Mouse (Mus musculus) stomach, embryonic 14.5 days (tissue): ENCODE measurements at regions not wholly inside any gene's neighbourhood (a gene's known extent, or its start where the extent isn't known, plus 50 kb on each side); places are given as distances from the start of the nearest gene placed in this dataset.

Experiments
- ATAC-seq: fragments of 200-750 bp; cut with Nextera tagmentation; 2 replicates; pipeline ENCODE4 v1.8.0; 2017; ENCODE audit warnings: low read depth, moderate TSS enrichment; ENCODE audit not compliant: insufficient number of reproducible peaks, insufficient read depth, low FRiP score
- H3K27ac ChIP-seq: fragments of 300-500 bp; sonication (generic); 2 replicates; pipeline ENCODE4 v1.5.1; 2014; ENCODE audit warnings: mild to moderate bottlenecking, low read length, moderate library complexity, mixed read lengths
- H3K27me3 ChIP-seq: fragments of 300-500 bp; sonication (generic); 2 replicates; pipeline ENCODE4 v1.6.1; 2014; ENCODE audit warnings: low read length, control low read depth, mixed read lengths; ENCODE audit not compliant: control insufficient read depth, insufficient read depth
- H3K36me3 ChIP-seq: fragments of 300-500 bp; sonication (generic); 2 replicates; pipeline ENCODE4 v1.6.1; 2014; ENCODE audit warnings: mild to moderate bottlenecking, control low read depth, low read length, moderate library complexity, mixed read lengths; ENCODE audit not compliant: control insufficient read depth, insufficient read depth
- H3K4me1 ChIP-seq: fragments of 300-500 bp; sonication (generic); 2 replicates; pipeline ENCODE4 v1.6.1; 2014; ENCODE audit warnings: low read length, control low read depth, mixed read lengths; ENCODE audit not compliant: control insufficient read depth, insufficient read depth
- H3K4me2 ChIP-seq: fragments of 300-500 bp; sonication (generic); replicated peaks from 2 replicates; pipeline ENCODE4 v1.6.1; 2014; ENCODE audit warnings: low read depth, low read length, control low read depth
- H3K4me3 ChIP-seq: fragments of 300-500 bp; sonication (generic); 2 replicates; pipeline ENCODE4 v1.5.1; 2014; ENCODE audit warnings: low read depth, low read length, control low read depth
- H3K9ac ChIP-seq: fragments of 300-500 bp; sonication (generic); replicated peaks from 2 replicates; pipeline ENCODE4 v1.6.1; 2014; ENCODE audit warnings: low read depth, mild to moderate bottlenecking, control low read depth, low read length, moderate library complexity, mixed read lengths
- H3K9me3 ChIP-seq: fragments of 300-500 bp; sonication (generic); 2 replicates; pipeline ENCODE4 v1.6.1; 2016; ENCODE audit warnings: low read depth, low read length, control low read depth; ENCODE audit not compliant: control insufficient read depth
- WGBS: fragments of 180-500 bp; shearing (Covaris S2); extraction: QIAGEN DNeasy Blood & Tissue Kit; methylation state at CpG from one replicate; pipeline ENCODE4 v1.1.7; 2014; 5-methylcytosine and 5-hydroxymethylcytosine counted together

GRCm38 (mm10) chr11:7444494-7444893, 230.8 kb upstream of the Igfbp3 start:
- 96% methylated on average over 8 of the region's 8 CpGs for WGBS
- no peak for ATAC-seq

GRCm38 (mm10) chr11:7439276-7439675, 225.6 kb upstream of the Igfbp3 start:
- ATAC-seq = no peak
- no peak overlapping the region for H3K4me3 ChIP-seq
- no peaks in the 10 kb centered on the region for H3K4me1 ChIP-seq
- 58% methylated on average over 3 of the region's 3 CpGs for whole genome bisulfite sequencing
- no peak overlapping the region for H3K9ac ChIP-seq
- H3K27ac ChIP-seq = no peak overlapping the region
- H3K36me3 ChIP-seq = no peaks in the 10 kb centered on the region
- no peaks in the 10 kb centered on the region for H3K9me3 ChIP-seq
- H3K27me3 ChIP-seq = no peaks in the 10 kb centered on the region
- no peak overlapping the region for H3K4me2 ChIP-seq

More at GRCm38 (mm10) chr11:7444494-7444893, 230.8 kb upstream of the Igfbp3 start:
- Histone ChIP-seq H3K27ac (no peak overlapping the region), H3K27me3 (no peaks in the 10 kb centered on the region), H3K4me2 (no peak overlapping the region), H3K4me1 (no peaks in the 10 kb centered on the region), H3K9me3 (no peaks in the 10 kb centered on the region), H3K9ac (no peak overlapping the region), H3K4me3 (no peak overlapping the region), H3K36me3 (no peaks in the 10 kb centered on the region)

GRCm38 (mm10) chr11:7434591-7434990, 220.9 kb upstream of the Igfbp3 start:
- Histone ChIP-seq H3K27ac (no peak overlapping the region), H3K4me3 (no peak overlapping the region), H3K36me3 (no peaks in the 10 kb centered on the region), H3K9me3 (no peaks in the 10 kb centered on the region), H3K27me3 (no peaks in the 10 kb centered on the region), H3K9ac (no peak overlapping the region), H3K4me2 (no peak overlapping the region), H3K4me1 (no peaks in the 10 kb centered on the region)
- 85% methylated on average over 3 of the region's 3 CpGs for WGBS
- no peak for ATAC-seq

- Histone ChIP-seq H3K9me3 (no peaks in the 10 kb centered on the region), H3K4me1 (no peaks in the 10 kb centered on the region), H3K9ac (no peak overlapping the region), H3K4me2 (no peak overlapping the region), H3K36me3 (no peaks in the 10 kb centered on the region), H3K4me3 (no peak overlapping the region), H3K27me3 (no peaks in the 10 kb centered on the region), H3K27ac (no peak overlapping the region)
- WGBS = 77% methylated on average over 4 of the region's 4 CpGs
- ATAC-seq = no peak
These were observed 214.0 kb upstream of the Igfbp3 start for GRCm38 (mm10) chr11:7427771-7428170.

- no peak for ATAC-seq
- WGBS = 88% methylated on average over 1 of the region's 1 CpGs
- Histone ChIP-seq H3K4me1 (no peaks in the 10 kb centered on the region), H3K9ac (no peak overlapping the region), H3K4me2 (no peak overlapping the region), H3K9me3 (no peaks in the 10 kb centered on the region), H3K27me3 (no peaks in the 10 kb centered on the region), H3K4me3 (no peak overlapping the region), H3K27ac (no peak overlapping the region), H3K36me3 (no peaks in the 10 kb centered on the region)
These were observed 211.5 kb upstream of the Igfbp3 start for GRCm38 (mm10) chr11:7425233-7425632.

GRCm38 (mm10) chr11:7424082-7424471, 210.4 kb upstream of the Igfbp3 start:
- Histone ChIP-seq H3K27ac (no peak overlapping the region), H3K9ac (no peak overlapping the region), H3K4me2 (no peak overlapping the region), H3K4me1 (no peaks in the 10 kb centered on the region), H3K4me3 (no peak overlapping the region), H3K27me3 (no peaks in the 10 kb centered on the region), H3K9me3 (no peaks in the 10 kb centered on the region), H3K36me3 (no peaks in the 10 kb centered on the region)
- no peak for ATAC-seq
- WGBS = 45% methylated on average over 5 of the region's 5 CpGs

- Histone ChIP-seq H3K36me3 (no peaks in the 10 kb centered on the region), H3K4me1 (no peaks in the 10 kb centered on the region), H3K4me3 (no peak overlapping the region), H3K9me3 (no peaks in the 10 kb centered on the region), H3K4me2 (no peak overlapping the region), H3K9ac (no peak overlapping the region), H3K27ac (no peak overlapping the region), H3K27me3 (no peaks in the 10 kb centered on the region)
- 18% methylated on average over 13 of the region's 13 CpGs for WGBS
- peak; percentile 76; the same call in 1 of the 2 replicates for ATAC-seq
These were observed 209.8 kb upstream of the Igfbp3 start for GRCm38 (mm10) chr11:7423276-7424081.

- Histone ChIP-seq H3K9ac (no peak overlapping the region), H3K4me3 (no peak overlapping the region), H3K36me3 (no peaks in the 10 kb centered on the region), H3K27me3 (no peaks in the 10 kb centered on the region), H3K4me1 (no peaks in the 10 kb centered on the region), H3K4me2 (no peak overlapping the region), H3K27ac (no peak overlapping the region), H3K9me3 (no peaks in the 10 kb centered on the region)
- 75% methylated on average over 3 of the region's 3 CpGs for WGBS
- no peak for ATAC-seq
These were observed 198.9 kb upstream of the Igfbp3 start for GRCm38 (mm10) chr11:7412631-7413030.

- no peak overlapping the region for H3K4me3 ChIP-seq
- no peak overlapping the region for H3K9ac ChIP-seq
- H3K4me2 ChIP-seq = no peak overlapping the region
- no peak overlapping the region for H3K27ac ChIP-seq
- H3K27me3 ChIP-seq = no peaks in the 10 kb centered on the region
- ATAC-seq = no peak
- no peaks in the 10 kb centered on the region for H3K36me3 ChIP-seq
- H3K4me1 ChIP-seq = no peaks in the 10 kb centered on the region
- H3K9me3 ChIP-seq = no peaks in the 10 kb centered on the region
These were observed 195.3 kb upstream of the Igfbp3 start for GRCm38 (mm10) chr11:7408992-7409391.
